Mouse (Mus musculus): Measurements from ENCODE around the gene Klhl25. TPM values are rescaled to one million over a fixed set of nuclear protein-coding genes. Genes with fewer than 3 reads are reported as not detected.
"Not testable (repeated sequence)": the region's sequence is repeated elsewhere in the genome, so short reads cannot be mapped to it uniquely, and the experiment has no call there.

Gene Klhl25
- total and polyA plus RNA-seq, 2 experiments, result 12.0 to 20.0 TPM

GRCm38 (mm10) chr7:75899954-75900353 is 51.8 kb downstream of the Klhl25 start:
- Histone ChIP-seq H3K4me1 (ENCODE audit: control insufficient read depth, insufficient read depth, low read length) (no peaks in the 10 kb centered on the region), H3K4me3 (ENCODE audit: insufficient read depth, low read depth, low read length) (no peak overlapping the region), H3K27ac (replicated peaks; ENCODE audit: insufficient read depth, low read depth, low read length) (no peak overlapping the region), H3K27me3 (ENCODE audit: control insufficient read depth, insufficient read depth, low read length) (no peaks in the 10 kb centered on the region), H3K9ac (ENCODE audit: low read depth, low read length) (no peak overlapping the region), H3K79me2 (ENCODE audit: control insufficient read depth, insufficient read depth, low read length) (no peaks in the 10 kb centered on the region), H3K36me3 (ENCODE audit: control insufficient read depth, insufficient read depth, low read length) (no peaks in the 10 kb centered on the region)
- DNase-seq (ENCODE audit: extremely low read depth, low read depth, low spot score), result no peak
- no peak for TF ChIP-seq POLR2A (IDR thresholded peaks at IDR 0.05; ENCODE audit: extremely low read depth, insufficient read depth, low read length)
- 64% methylated on average over 4 of the region's 4 CpGs for WGBS

GRCm38 (mm10) chr7:75905145-75905544 is 57.0 kb downstream of the Klhl25 start:
- Histone ChIP-seq H3K27me3 (ENCODE audit: control insufficient read depth, insufficient read depth, low read length) (no peaks in the 10 kb centered on the region), H3K36me3 (ENCODE audit: control insufficient read depth, insufficient read depth, low read length) (no peaks in the 10 kb centered on the region), H3K27ac (replicated peaks; ENCODE audit: insufficient read depth, low read depth, low read length) (no peak overlapping the region), H3K4me1 (ENCODE audit: control insufficient read depth, insufficient read depth, low read length) (no peaks in the 10 kb centered on the region), H3K79me2 (ENCODE audit: control insufficient read depth, insufficient read depth, low read length) (no peaks in the 10 kb centered on the region), H3K9ac (ENCODE audit: low read depth, low read length) (no peak overlapping the region), H3K4me3 (ENCODE audit: insufficient read depth, low read depth, low read length) (no peak overlapping the region)
- 42% methylated on average over 2 of the region's 2 CpGs for WGBS
- no peak for TF ChIP-seq CTCF (IDR thresholded peaks at IDR 0.05; ENCODE audit: low read depth, low read length)
- no peak for TF ChIP-seq POLR2A (IDR thresholded peaks at IDR 0.05; ENCODE audit: extremely low read depth, insufficient read depth, low read length)
- no peak for DNase-seq (ENCODE audit: extremely low read depth, low read depth, low spot score)

DNA sequence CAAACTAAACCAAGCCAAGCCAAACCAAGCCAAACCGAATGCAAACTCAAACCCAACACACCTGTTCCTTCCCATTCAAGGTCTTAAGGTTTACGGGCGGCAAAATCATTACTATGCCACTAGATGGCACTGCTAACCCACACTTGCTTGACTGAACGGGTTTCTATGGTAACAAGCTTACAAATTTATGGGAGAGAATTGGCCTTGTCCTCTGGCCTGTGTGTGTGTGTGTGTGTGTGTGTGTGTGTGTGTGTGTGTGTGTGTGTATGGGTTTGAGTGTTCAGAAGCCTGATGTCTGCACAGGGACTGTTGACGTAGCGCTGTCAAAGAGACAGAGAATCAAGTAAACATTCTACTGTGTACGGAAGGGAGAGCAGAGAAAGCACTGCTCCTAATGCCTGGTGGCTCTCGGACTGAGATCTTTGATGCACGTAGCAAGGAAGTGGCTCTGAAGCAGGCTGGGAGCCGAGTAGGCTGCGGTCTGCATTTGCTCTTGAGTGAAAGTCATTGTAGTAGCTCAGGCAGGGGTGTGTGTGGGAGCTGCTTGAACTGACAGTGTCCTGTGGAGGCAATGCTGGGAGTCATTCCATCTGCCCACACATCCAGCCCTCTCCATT is 62.0 kb downstream of the Klhl25 start:
- Histone ChIP-seq H3K27ac (replicated peaks; ENCODE audit: insufficient read depth, low read depth, low read length) (no peak overlapping the region), H3K36me3 (ENCODE audit: control insufficient read depth, insufficient read depth, low read length) (no peaks in the 10 kb centered on the region), H3K27me3 (ENCODE audit: control insufficient read depth, insufficient read depth, low read length) (no peaks in the 10 kb centered on the region), H3K9ac (ENCODE audit: low read depth, low read length) (no peak overlapping the region), H3K4me1 (ENCODE audit: control insufficient read depth, insufficient read depth, low read length) (no peaks in the 10 kb centered on the region), H3K79me2 (ENCODE audit: control insufficient read depth, insufficient read depth, low read length) (no peaks in the 10 kb centered on the region), H3K4me3 (ENCODE audit: insufficient read depth, low read depth, low read length) (no peak overlapping the region)
- peak; percentile 58 for TF ChIP-seq CTCF (IDR thresholded peaks at IDR 0.05; ENCODE audit: low read depth, low read length)
- TF ChIP-seq POLR2A (IDR thresholded peaks at IDR 0.05; ENCODE audit: extremely low read depth, insufficient read depth, low read length), result no peak
- peak; percentile 69 for DNase-seq (ENCODE audit: extremely low read depth, low read depth, low spot score)
- 1% methylated on average over 11 of the region's 11 CpGs for whole genome bisulfite sequencing

- no peak for DNase-seq (ENCODE audit: extremely low read depth, low read depth, low spot score)
- 75% methylated on average over 8 of the region's 8 CpGs for WGBS
- no peak for TF ChIP-seq CTCF (IDR thresholded peaks at IDR 0.05; ENCODE audit: low read depth, low read length)
- Histone ChIP-seq H3K79me2 (ENCODE audit: control insufficient read depth, insufficient read depth, low read length) (no peaks in the 10 kb centered on the region), H3K4me3 (ENCODE audit: insufficient read depth, low read depth, low read length) (no peak overlapping the region), H3K27me3 (ENCODE audit: control insufficient read depth, insufficient read depth, low read length) (no peaks in the 10 kb centered on the region), H3K9ac (ENCODE audit: low read depth, low read length) (no peak overlapping the region), H3K4me1 (ENCODE audit: control insufficient read depth, insufficient read depth, low read length) (no peaks in the 10 kb centered on the region), H3K36me3 (ENCODE audit: control insufficient read depth, insufficient read depth, low read length) (no peaks in the 10 kb centered on the region), H3K27ac (replicated peaks; ENCODE audit: insufficient read depth, low read depth, low read length) (no peak overlapping the region)
Measured at GRCm38 (mm10) chr7:75910652-75911035, 62.5 kb downstream of the Klhl25 start.

- Histone ChIP-seq H3K36me3 (ENCODE audit: control insufficient read depth, insufficient read depth, low read length) (no peaks in the 10 kb centered on the region), H3K9ac (ENCODE audit: low read depth, low read length) (no peak overlapping the region), H3K4me1 (ENCODE audit: control insufficient read depth, insufficient read depth, low read length) (no peaks in the 10 kb centered on the region), H3K4me3 (ENCODE audit: insufficient read depth, low read depth, low read length) (no peak overlapping the region), H3K27ac (replicated peaks; ENCODE audit: insufficient read depth, low read depth, low read length) (no peak overlapping the region), H3K79me2 (ENCODE audit: control insufficient read depth, insufficient read depth, low read length) (no peaks in the 10 kb centered on the region), H3K27me3 (ENCODE audit: control insufficient read depth, insufficient read depth, low read length) (no peaks in the 10 kb centered on the region)
- 6% methylated on average over 7 of the region's 7 CpGs for WGBS
- DNase-seq (ENCODE audit: extremely low read depth, low read depth, low spot score), result peak; percentile 9
- peak; percentile 86 for TF ChIP-seq CTCF (IDR thresholded peaks at IDR 0.05; ENCODE audit: low read depth, low read length)
- TF ChIP-seq POLR2A (IDR thresholded peaks at IDR 0.05; ENCODE audit: extremely low read depth, insufficient read depth, low read length), result no peak
Measured at GRCm38 (mm10) chr7:75913952-75914351, 65.8 kb downstream of the Klhl25 start.

GRCm38 (mm10) chr7:75915550-75915949 is 67.4 kb downstream of the Klhl25 start:
- H3K4me1 ChIP-seq (ENCODE audit: control insufficient read depth, insufficient read depth, low read length); DNase-seq (ENCODE audit: extremely low read depth, low read depth, low spot score); H3K4me3 ChIP-seq (ENCODE audit: insufficient read depth, low read depth, low read length); H3K36me3 ChIP-seq (ENCODE audit: control insufficient read depth, insufficient read depth, low read length); H3K27ac ChIP-seq (replicated peaks; ENCODE audit: insufficient read depth, low read depth, low read length); H3K79me2 ChIP-seq (ENCODE audit: control insufficient read depth, insufficient read depth, low read length); H3K9ac ChIP-seq (ENCODE audit: low read depth, low read length); H3K27me3 ChIP-seq (ENCODE audit: control insufficient read depth, insufficient read depth, low read length): not testable (repeated sequence)
- WGBS, result 74% methylated on average over 3 of the region's 3 CpGs
